Mouse (Mus musculus): ENCODE data around the gene Srpx2. TPM values are rescaled to one million over a fixed set of nuclear protein-coding genes. Genes with fewer than 3 reads are reported as not detected.

The Srpx2 gene
- 1.6 and 1.7 TPM in 2 replicates for polyA plus RNA-seq (2015; fragmentation: Nextera tagmentation; extraction: Ambion mirVana)

DNA sequence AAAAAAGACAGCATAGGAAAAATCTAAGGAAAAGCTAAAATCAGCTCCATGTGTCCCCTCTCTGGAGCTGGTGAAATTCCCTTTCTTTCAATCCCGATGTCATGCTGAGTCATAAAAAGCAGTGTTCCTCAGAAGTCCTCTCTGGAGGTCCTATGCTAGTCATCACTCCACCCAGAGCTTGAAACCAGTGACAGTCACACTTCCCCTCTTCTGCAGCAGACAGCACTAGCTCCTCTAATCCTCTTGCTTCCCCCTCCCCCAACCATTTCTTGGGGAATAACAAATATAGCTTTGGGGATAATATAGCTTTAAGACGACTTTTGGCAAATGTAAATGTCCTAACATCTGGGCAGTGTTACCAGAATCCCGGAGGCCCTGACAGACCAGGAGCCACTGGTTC, at the start of gene Srpx2:
Gene Srpx2, plus strand, starts transcription at position 166 of the 400 bp plus-strand sequence.
- H3K4me3 ChIP-seq = no peak within 1 kb of the TSS
- H3K9ac ChIP-seq = no peak within 1 kb of the TSS
- H3K27ac ChIP-seq = no peak within 1 kb of the TSS
- H3K36me3 ChIP-seq (replicated peaks) = no peaks in the 10 kb centered on the region
- no peaks in the 10 kb centered on the region for H3K27me3 ChIP-seq (replicated peaks)
- no peaks in the 10 kb centered on the region for H3K9me3 ChIP-seq
- 28% methylated on average over 3 of the region's 3 CpGs for WGBS
- H3K4me2 ChIP-seq = no peak within 1 kb of the TSS
- ATAC-seq (replicated peaks) = no peak
- no peaks in the 10 kb centered on the region for H3K4me1 ChIP-seq

DNA sequence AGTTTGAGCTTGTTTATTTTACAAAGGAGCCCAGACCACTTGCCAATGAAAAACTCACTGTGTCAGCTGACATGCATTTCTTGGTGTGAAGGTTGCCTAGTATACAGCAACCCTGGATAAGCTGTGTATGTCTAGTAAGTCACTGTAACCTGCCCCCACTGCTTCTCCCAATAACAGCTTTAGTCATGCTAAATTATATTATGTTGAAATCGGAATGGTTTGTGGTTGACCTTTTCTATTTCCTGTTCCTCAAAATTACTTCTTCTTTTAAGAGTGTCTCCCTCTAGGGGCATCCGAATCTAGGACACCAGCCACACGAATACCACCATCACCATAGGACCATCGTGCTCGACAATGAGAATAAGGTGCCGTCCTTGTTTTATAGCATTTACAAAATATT, 38.5 kb upstream of the Srpx2 start:
- H3K4me1 ChIP-seq = no peaks in the 10 kb centered on the region
- ATAC-seq (replicated peaks) = no peak
- H3K9ac ChIP-seq = no peak overlapping the region
- H3K36me3 ChIP-seq (replicated peaks) = no peaks in the 10 kb centered on the region
- no peak overlapping the region for H3K4me3 ChIP-seq
- no peak overlapping the region for H3K4me2 ChIP-seq
- WGBS = 93% methylated on average over 6 of the region's 6 CpGs
- H3K27me3 ChIP-seq (replicated peaks) = no peaks in the 10 kb centered on the region
- H3K27ac ChIP-seq = no peak overlapping the region
- no peaks in the 10 kb centered on the region for H3K9me3 ChIP-seq

DNA sequence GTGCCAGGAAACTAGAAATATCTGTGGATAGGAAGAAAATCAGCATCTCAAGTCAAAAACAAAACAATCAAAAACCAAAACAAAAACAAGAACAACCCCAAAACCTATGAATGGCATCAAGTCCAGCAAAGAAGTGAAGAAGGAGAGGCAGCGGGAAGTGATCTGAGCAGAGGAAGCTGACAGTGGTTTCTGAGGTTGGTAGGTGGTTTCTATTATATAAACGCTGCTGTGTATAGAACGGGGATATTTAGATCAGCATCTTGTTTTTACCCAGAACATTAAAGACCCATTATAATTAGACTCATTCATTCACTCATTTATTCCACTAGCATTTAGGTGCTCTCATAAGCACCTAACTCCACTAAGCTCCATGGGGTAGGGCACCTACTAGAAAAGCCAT, 20.9 kb upstream of the Srpx2 start:
- WGBS = 96% methylated on average over 3 of the region's 3 CpGs
- Histone ChIP-seq H3K27ac (no peak overlapping the region), H3K27me3 (replicated peaks) (no peaks in the 10 kb centered on the region), H3K9me3 (no peaks in the 10 kb centered on the region), H3K36me3 (replicated peaks) (no peaks in the 10 kb centered on the region), H3K4me1 (no peaks in the 10 kb centered on the region), H3K4me3 (no peak overlapping the region), H3K9ac (no peak overlapping the region), H3K4me2 (no peak overlapping the region)
- no peak for ATAC-seq (replicated peaks)

DNA sequence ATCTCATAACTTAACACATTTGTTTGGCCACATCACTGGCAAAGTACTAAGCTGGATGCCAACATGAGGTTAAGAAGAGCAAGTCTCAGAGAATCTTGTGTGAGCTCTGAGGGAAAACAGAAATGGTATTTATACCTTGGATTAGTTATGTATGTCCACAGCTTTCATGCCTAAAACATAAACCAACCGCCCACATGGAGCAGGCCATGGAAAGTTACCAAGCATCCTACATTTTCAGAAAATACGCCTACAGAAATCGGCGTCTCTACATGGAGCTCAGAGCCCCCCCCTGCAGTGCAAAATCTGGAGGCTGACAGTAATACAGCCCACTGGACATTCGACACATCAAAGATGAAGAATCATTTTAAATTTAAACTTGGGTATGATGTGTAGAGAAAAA, 20.1 kb upstream of the Srpx2 start:
- Histone ChIP-seq H3K9me3 (no peaks in the 10 kb centered on the region), H3K27ac (no peak overlapping the region), H3K27me3 (replicated peaks) (no peaks in the 10 kb centered on the region), H3K36me3 (replicated peaks) (no peaks in the 10 kb centered on the region), H3K9ac (no peak overlapping the region), H3K4me1 (no peaks in the 10 kb centered on the region), H3K4me3 (no peak overlapping the region), H3K4me2 (no peak overlapping the region)
- WGBS = 84% methylated on average over 5 of the region's 5 CpGs
- ATAC-seq (replicated peaks) = no peak

DNA sequence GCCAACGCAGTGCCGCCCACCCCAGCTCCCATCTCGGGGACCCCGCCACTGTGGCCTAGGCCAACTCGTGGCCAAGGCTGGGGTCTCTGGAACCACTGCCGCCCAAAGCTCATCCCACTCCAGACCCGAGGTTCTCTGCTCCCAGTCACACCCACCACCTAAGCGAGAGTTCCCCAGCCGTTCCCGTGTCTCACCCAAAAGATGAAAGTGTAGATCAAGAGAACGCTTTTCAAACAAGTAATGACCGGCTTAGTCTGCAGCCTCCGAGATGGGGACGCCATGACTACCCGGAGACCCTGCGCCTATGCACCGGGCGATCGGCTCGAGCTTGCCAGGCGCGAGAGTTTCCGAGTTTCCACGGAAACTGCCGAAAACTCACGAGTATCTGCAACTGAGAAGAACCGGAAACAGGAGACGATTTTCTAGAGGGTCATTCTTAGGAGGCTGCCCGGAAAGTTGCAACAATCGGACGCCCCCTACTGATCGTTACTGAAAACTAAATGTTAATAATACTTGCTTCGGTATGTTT, 10.1 kb upstream of the Srpx2 start, which contains the start of gene Tspan6:
Gene Tspan6, minus strand, starts transcription at position 416 of the 529 bp plus-strand sequence.
- H3K9me3 ChIP-seq = no peaks in the 10 kb centered on the region
- no peaks in the 10 kb centered on the region; the same call in 1 of the 2 replicates for H3K36me3 ChIP-seq (replicated peaks)
- no peaks in the 10 kb centered on the region for H3K27me3 ChIP-seq (replicated peaks)
- H3K9ac ChIP-seq = peak within 1 kb of the TSS; percentile 67
- H3K27ac ChIP-seq = peak within 1 kb of the TSS; percentile 82
- 19% methylated on average over 33 of the region's 33 CpGs for WGBS
- peak; percentile 98 for ATAC-seq (replicated peaks)
- H3K4me1 ChIP-seq = no peaks in the 10 kb centered on the region
- peak within 1 kb of the TSS; percentile 51 for H3K4me2 ChIP-seq
- peak within 1 kb of the TSS; percentile 57 for H3K4me3 ChIP-seq

DNA sequence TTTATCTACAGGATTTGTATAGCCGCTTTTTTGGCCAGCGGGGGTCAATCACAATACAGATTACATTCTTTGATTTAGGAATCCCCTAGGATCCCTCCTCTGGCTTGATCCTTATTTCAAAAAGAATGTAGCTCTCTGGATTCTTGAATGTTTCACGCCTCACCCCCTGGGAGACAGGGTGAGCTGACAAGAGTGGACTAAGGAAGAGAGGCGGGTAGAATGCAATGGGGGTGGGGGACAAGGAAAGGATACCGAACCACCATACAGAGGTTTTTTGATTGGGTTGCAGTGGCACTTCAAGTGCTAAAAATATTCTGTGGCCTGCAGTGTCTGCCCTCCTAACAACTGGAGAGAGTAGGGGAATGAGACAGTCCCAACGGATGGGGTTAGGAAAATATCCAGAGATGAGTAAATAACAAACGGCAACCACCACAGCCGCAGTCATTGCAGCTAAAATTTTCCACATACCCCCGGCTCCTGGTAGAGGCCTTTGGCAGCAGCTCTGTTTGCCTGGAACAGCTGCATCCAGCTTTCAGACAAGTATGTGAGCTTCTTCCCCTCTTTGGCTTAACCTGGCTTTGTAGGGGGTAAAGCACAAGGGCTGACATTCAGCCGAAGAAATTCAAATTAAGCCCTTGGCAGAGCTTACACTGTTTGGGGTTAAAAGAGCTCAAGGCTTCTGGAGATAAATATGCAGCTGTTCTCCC, 3.3 kb downstream of the Srpx2 start:
- no peaks in the 10 kb centered on the region for H3K27me3 ChIP-seq (replicated peaks)
- no peaks in the 10 kb centered on the region for H3K36me3 ChIP-seq (replicated peaks)
- H3K4me1 ChIP-seq = no peaks in the 10 kb centered on the region
- ATAC-seq (replicated peaks) = no peak
- H3K4me2 ChIP-seq = no peak overlapping the region
- no peak overlapping the region for H3K4me3 ChIP-seq
- 35% methylated on average over 10 of the region's 10 CpGs for WGBS
- no peaks in the 10 kb centered on the region for H3K9me3 ChIP-seq
- H3K27ac ChIP-seq = no peak overlapping the region
- no peak overlapping the region for H3K9ac ChIP-seq

DNA sequence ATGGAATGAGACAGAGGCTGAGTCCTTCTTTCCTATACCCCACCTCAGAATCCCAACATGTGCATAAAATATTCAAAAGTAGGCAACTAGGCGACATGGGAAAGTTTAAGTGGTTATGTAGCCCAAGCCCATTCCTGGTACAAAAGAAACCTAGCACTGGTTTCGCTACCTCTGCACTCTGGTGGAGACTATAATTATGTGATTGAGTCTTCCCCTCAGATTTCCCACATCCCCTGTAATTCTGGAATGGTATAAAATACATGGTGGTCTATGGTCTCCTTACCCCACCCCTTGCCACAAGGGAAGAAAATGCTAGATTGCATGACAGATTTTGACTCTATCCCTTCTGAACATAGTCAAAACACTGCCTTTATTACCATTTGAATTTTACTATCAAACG, 4.8 kb downstream of the Srpx2 start:
- H3K27ac ChIP-seq = no peak overlapping the region
- H3K4me2 ChIP-seq = no peak overlapping the region
- H3K9ac ChIP-seq = no peak overlapping the region
- whole genome bisulfite sequencing = 83% methylated on average over 3 of the region's 3 CpGs
- ATAC-seq (replicated peaks) = no peak
- no peak overlapping the region for H3K4me3 ChIP-seq
- H3K27me3 ChIP-seq (replicated peaks) = no peaks in the 10 kb centered on the region
- H3K4me1 ChIP-seq = no peaks in the 10 kb centered on the region
- H3K36me3 ChIP-seq (replicated peaks) = no peaks in the 10 kb centered on the region
- no peaks in the 10 kb centered on the region for H3K9me3 ChIP-seq

DNA sequence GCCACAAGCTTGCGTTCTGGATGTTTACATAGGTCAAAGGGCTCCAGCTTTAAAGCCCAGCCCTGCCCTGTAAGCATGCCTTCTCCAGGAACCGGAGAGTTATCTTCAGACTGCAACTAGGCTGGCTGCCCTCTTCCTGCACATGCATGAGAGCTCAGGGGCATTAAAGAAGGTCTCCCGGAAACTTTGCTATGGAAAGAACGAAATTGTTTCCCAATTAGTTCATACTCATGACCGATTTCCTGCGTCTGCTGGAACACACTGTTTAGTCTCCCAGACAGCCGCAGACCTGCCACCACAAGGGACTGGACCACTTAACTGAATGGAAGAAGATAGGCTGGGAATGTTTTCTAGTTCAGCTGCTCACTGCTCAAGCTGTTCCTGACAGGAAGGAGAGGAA, 6.0 kb downstream of the Srpx2 start:
- no peaks in the 10 kb centered on the region for H3K9me3 ChIP-seq
- no peak overlapping the region for H3K27ac ChIP-seq
- no peak for ATAC-seq (replicated peaks)
- no peak overlapping the region for H3K4me2 ChIP-seq
- H3K4me3 ChIP-seq = no peak overlapping the region
- WGBS = 62% methylated on average over 7 of the region's 7 CpGs
- H3K36me3 ChIP-seq (replicated peaks) = no peaks in the 10 kb centered on the region
- H3K9ac ChIP-seq = no peak overlapping the region
- H3K4me1 ChIP-seq = no peaks in the 10 kb centered on the region
- no peaks in the 10 kb centered on the region for H3K27me3 ChIP-seq (replicated peaks)

DNA sequence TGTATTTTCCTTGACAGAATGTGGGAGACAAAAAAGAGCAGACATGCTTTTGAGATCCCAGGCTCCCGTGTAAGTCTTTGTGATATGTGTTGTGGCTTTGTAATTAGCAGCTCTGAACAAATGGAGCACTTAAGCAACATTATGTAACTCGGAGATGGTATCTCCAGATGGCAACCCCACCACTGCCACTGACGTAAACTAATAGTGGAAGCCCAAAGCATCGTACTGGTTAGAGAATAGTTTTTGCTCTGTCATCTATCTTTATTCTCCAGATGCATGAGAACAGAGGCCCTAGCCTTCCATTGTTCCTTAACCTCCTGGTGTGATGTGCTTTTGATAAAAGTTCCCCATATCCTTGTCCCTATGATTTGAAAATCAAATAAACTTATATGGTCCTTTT, 13.0 kb downstream of the Srpx2 start:
- H3K4me2 ChIP-seq = no peak overlapping the region
- H3K27ac ChIP-seq = no peak overlapping the region
- H3K4me1 ChIP-seq = no peaks in the 10 kb centered on the region
- no peak for ATAC-seq (replicated peaks)
- no peaks in the 10 kb centered on the region for H3K36me3 ChIP-seq (replicated peaks)
- no peaks in the 10 kb centered on the region; the same call in 1 of the 2 replicates for H3K27me3 ChIP-seq (replicated peaks)
- H3K9ac ChIP-seq = no peak overlapping the region
- no peaks in the 10 kb centered on the region for H3K9me3 ChIP-seq
- no peak overlapping the region for H3K4me3 ChIP-seq
- WGBS = 67% methylated on average over 4 of the region's 4 CpGs

DNA sequence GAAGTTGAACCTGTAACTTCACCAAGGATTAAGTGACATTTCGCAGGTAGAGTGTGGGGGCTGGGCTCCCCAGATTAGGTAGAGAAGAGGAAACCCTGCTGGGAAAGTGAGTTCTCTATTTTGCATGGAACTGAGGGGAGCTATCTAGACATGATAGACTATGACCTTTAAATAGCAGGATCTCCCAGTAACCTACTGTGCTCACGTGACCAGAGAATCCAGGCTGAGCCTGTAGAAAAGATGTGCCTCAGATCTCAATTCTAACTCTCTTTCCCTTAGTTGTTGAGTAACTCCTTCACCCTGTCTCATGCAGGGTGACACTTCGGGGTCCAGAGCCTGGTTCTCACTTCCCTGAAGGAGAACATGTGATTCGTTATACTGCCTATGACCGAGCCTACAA, 18.5 kb downstream of the Srpx2 start:
- H3K4me3 ChIP-seq = no peak overlapping the region
- H3K9ac ChIP-seq = no peak overlapping the region
- H3K27ac ChIP-seq = no peak overlapping the region
- H3K4me1 ChIP-seq = no peaks in the 10 kb centered on the region
- no peaks in the 10 kb centered on the region; the same call in 1 of the 2 replicates for H3K27me3 ChIP-seq (replicated peaks)
- H3K4me2 ChIP-seq = no peak overlapping the region
- no peaks in the 10 kb centered on the region for H3K9me3 ChIP-seq
- 84% methylated on average over 5 of the region's 5 CpGs for WGBS
- no peak for ATAC-seq (replicated peaks)
- H3K36me3 ChIP-seq (replicated peaks) = no peaks in the 10 kb centered on the region

DNA sequence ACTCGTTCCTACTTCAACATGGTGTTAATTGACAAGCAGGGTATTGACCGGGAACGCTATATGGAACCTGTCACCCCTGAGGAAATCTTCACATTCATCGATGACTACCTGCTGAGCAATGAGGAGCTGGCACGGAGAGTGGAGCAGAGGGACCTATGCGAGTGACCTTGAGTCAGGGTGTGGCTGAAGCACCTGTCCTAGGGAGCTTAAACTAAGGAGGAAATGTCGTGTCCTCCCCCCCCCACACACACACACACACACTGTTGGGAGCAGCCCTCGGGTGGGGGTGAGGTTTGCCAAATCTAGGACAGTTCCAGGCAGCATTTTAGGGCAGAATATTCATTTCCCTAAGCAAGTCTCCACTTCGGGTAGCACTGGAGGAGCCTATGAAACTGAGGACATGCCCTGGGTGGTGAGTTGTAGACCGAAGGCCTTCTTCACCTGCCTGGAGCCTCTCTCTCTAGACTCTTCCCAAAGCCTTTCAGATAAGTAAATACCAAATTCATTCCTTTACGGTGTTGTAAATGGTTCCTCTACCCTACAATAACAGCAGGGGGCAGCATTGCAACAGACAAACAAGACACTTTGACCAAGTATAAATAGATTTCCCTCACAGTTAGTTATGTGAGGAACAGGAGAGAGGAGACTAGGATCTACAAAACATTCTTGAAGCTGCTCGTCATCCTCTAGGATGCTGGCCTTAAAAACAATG, 23.2 kb downstream of the Srpx2 start:
- Histone ChIP-seq H3K9me3 (no peaks in the 10 kb centered on the region), H3K27ac (no peak overlapping the region), H3K9ac (no peak overlapping the region), H3K36me3 (replicated peaks) (no peaks in the 10 kb centered on the region), H3K27me3 (replicated peaks) (no peaks in the 10 kb centered on the region), H3K4me1 (no peaks in the 10 kb centered on the region), H3K4me3 (no peak overlapping the region), H3K4me2 (no peak overlapping the region)
- 62% methylated on average over 12 of the region's 12 CpGs for WGBS
- no peak for ATAC-seq (replicated peaks)

DNA sequence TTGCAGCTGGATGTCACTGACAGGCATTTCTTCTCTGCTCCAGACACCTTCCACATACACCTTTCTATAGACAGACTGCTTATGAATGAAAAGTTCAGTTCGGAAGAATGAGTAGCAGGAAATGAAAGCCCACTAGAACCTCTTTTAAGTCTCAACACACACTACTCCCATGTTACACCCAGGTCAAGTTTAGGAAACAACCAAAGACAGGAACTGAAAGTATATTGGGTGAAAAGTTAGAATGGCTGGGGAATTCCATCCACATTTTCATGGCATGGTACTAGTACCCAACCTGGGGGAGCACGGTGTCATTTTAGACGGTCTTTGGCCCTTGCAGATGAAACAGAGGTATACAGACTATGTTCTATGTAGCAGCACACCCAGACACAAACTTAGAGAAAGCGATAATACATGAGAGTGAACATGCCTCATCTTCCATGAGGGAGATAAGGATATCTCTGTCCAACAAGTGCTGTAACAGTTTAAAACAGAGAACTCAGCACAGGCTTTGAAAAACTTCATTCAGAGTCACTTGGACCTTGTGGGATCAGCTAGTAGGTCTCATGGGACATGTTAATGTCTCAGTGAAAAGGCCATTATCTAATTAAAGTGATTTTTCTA, 28.5 kb downstream of the Srpx2 start:
- WGBS = 88% methylated on average over 4 of the region's 4 CpGs
- no peak overlapping the region for H3K27ac ChIP-seq
- H3K4me1 ChIP-seq = no peaks in the 10 kb centered on the region
- no peak overlapping the region for H3K9ac ChIP-seq
- H3K4me2 ChIP-seq = no peak overlapping the region
- H3K9me3 ChIP-seq = no peaks in the 10 kb centered on the region
- H3K4me3 ChIP-seq = no peak overlapping the region
- ATAC-seq (replicated peaks) = no peak
- H3K27me3 ChIP-seq (replicated peaks) = no peaks in the 10 kb centered on the region
- no peaks in the 10 kb centered on the region for H3K36me3 ChIP-seq (replicated peaks)

All from midbrain, embryonic 15.5 days (tissue).